Mouse (Mus musculus) hindbrain, embryonic 14.5 days (tissue): ENCODE data around the gene Fbxw2. TPM values are rescaled to one million over a fixed set of nuclear protein-coding genes. Genes with fewer than 3 reads are reported as not detected.
"Not testable (repeated sequence)": the region's sequence is repeated elsewhere in the genome, so short reads cannot be mapped to it uniquely, and the experiment has no call there.

Experiments used
- ATAC-seq: fragments of 200-750 bp; cut with Nextera tagmentation; 2 replicates; pipeline ENCODE4 v1.8.0; 2017; ENCODE audit warnings: moderate number of reproducible peaks, mild to moderate bottlenecking, moderate TSS enrichment, moderate library complexity; ENCODE audit not compliant: low FRiP score
- DNase-seq: peaks from one replicate; pipeline ENCODE4 v3.0.0-alpha.2; 2015; ENCODE audit warnings: low spot score
- H3K27ac ChIP-seq: fragments of 300-500 bp; sonication (generic); 2 replicates; pipeline ENCODE4 v1.5.1; 2014; ENCODE audit warnings: mild to moderate bottlenecking, moderate library complexity
- H3K27me3 ChIP-seq: fragments of 300-500 bp; sonication (generic); 2 replicates; pipeline ENCODE4 v1.6.1; 2014; ENCODE audit warnings: mild to moderate bottlenecking, low read length, mixed read lengths; ENCODE audit not compliant: control insufficient read depth, insufficient read depth
- H3K36me3 ChIP-seq: fragments of 300-500 bp; sonication (generic); replicated peaks from 2 replicates; pipeline ENCODE4 v1.6.1; 2014; ENCODE audit not compliant: control insufficient read depth, insufficient read depth
- H3K4me1 ChIP-seq: fragments of 300-500 bp; sonication (generic); replicated peaks from 2 replicates; pipeline ENCODE4 v1.6.1; 2014; ENCODE audit warnings: antibody characterized with exemption, low read length, mixed read lengths; ENCODE audit not compliant: control insufficient read depth, insufficient read depth
- H3K4me2 ChIP-seq: fragments of 300-500 bp; sonication (generic); replicated peaks from 2 replicates; pipeline ENCODE4 v1.6.1; 2014; ENCODE audit warnings: mild to moderate bottlenecking, moderate library complexity
- H3K4me3 ChIP-seq: fragments of 300-500 bp; sonication (generic); replicated peaks from 2 replicates; pipeline ENCODE4 v1.5.1; 2014; ENCODE audit warnings: mild to moderate bottlenecking, low read length
- H3K9ac ChIP-seq: fragments of 300-500 bp; sonication (generic); 2 replicates; pipeline ENCODE4 v1.6.1; 2014
- H3K9me3 ChIP-seq: fragments of 300-500 bp; sonication (generic); 2 replicates; pipeline ENCODE4 v1.6.1; 2016; ENCODE audit warnings: low read length; ENCODE audit not compliant: control insufficient read depth
- WGBS: fragments of 180-500 bp; shearing (Covaris S2); extraction: QIAGEN DNeasy Blood & Tissue Kit; methylation state at CpG from one replicate; pipeline ENCODE4 v1.1.7; 2014; 5-methylcytosine and 5-hydroxymethylcytosine counted together
- polyA plus RNA-seq: library from polyadenylated mRNA; unstranded; fragments of >200 nt; fragmentation: Nextera tagmentation; extraction: Ambion mirVana; gene quantifications from 2 replicates; pipeline ENCODE4 v1.2.1, GENCODE M21; 2014

Fbxw2 gene
- polyA plus RNA-seq, 1 experiment from 2014 or later = 73.8 TPM

DNA sequence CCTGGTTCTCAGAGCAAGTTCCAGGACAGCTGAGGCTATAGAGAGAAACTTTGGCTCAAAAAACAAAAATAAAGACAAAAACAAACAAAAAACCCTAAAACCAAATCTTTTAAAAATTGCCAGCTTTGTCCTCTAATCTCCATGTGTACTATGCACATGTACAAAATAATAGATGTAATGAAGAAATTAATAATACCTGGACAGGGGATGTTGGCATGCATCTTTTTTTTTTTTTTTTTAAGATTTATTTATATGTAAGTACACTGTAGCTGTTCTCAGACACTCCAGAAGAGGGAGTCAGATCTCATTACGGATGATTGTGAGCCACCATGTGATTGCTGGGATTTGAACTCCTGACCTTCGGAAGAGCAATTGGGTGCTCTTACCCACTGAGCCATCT lies 33.6 kb downstream of the Fbxw2 start:
- not testable (repeated sequence) for DNase-seq, H3K9ac ChIP-seq, H3K9me3 ChIP-seq, H3K27ac ChIP-seq, H3K27me3 ChIP-seq, H3K4me3 ChIP-seq, H3K4me2 ChIP-seq, H3K4me1 ChIP-seq, ATAC-seq
- WGBS = 94% methylated on average over 2 of the region's 2 CpGs
- H3K36me3 ChIP-seq = peaks cover 17% of the 10 kb centered on the region; the same call in 1 of the 2 replicates

DNA sequence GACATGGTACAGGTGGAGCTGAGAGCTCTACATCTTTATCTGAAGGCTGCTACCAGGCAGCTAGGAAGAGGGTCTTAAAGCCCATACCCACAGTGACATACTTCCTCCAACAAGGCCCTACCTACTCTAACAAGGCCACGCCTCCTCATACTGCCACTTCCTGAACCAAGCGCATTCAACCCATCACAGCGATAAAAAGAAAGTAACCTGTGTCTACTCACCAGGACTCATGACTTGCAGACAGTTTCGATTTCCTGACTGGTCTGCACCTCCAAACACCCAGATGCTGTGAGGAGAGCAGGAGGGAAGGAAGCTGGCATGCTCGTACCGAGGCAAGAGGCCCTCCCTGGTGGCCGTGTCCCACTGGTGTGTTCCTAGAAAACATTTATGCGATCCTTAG lies 35.8 kb downstream of the Fbxw2 start:
- 93% methylated on average over 8 of the region's 8 CpGs for WGBS
- H3K9me3 ChIP-seq = no peaks in the 10 kb centered on the region
- no peak for ATAC-seq
- DNase-seq = no peak
- H3K27ac ChIP-seq = no peak overlapping the region
- no peaks in the 10 kb centered on the region for H3K27me3 ChIP-seq
- H3K36me3 ChIP-seq = peaks cover 23% of the 10 kb centered on the region; the same call in 1 of the 2 replicates
- H3K4me3 ChIP-seq = no peak overlapping the region
- no peak overlapping the region for H3K4me2 ChIP-seq
- no peaks in the 10 kb centered on the region for H3K4me1 ChIP-seq
- H3K9ac ChIP-seq = no peak overlapping the region

DNA sequence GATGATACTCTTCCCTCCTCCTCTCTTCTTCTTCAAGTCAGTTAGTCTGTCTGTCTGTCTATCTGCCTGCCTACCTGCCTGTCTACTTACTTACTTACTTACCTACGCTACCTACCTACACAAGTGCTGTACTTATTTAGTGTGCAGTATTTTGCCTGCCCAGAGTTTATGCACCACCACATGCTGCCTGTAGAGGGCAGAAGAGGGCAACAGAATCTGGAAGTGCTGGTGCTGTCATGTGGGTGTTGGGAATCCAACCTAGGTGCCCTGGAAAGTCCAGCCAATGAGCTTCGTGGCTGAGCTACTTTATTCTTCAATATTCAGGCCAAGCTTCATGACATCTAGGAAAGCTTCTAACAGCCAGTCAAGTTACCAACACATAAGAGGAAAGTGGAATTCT lies 42.0 kb downstream of the Fbxw2 start:
- ATAC-seq (no peak), DNase-seq (no peak)
- Histone ChIP-seq H3K36me3 (peaks cover 56% of the 10 kb centered on the region), H3K4me3 (no peak overlapping the region), H3K4me2 (no peak overlapping the region), H3K4me1 (no peaks in the 10 kb centered on the region), H3K9ac (no peak overlapping the region), H3K27me3 (no peaks in the 10 kb centered on the region), H3K9me3 (no peaks in the 10 kb centered on the region), H3K27ac (no peak overlapping the region)
- 76% methylated on average over 2 of the region's 2 CpGs for WGBS

DNA sequence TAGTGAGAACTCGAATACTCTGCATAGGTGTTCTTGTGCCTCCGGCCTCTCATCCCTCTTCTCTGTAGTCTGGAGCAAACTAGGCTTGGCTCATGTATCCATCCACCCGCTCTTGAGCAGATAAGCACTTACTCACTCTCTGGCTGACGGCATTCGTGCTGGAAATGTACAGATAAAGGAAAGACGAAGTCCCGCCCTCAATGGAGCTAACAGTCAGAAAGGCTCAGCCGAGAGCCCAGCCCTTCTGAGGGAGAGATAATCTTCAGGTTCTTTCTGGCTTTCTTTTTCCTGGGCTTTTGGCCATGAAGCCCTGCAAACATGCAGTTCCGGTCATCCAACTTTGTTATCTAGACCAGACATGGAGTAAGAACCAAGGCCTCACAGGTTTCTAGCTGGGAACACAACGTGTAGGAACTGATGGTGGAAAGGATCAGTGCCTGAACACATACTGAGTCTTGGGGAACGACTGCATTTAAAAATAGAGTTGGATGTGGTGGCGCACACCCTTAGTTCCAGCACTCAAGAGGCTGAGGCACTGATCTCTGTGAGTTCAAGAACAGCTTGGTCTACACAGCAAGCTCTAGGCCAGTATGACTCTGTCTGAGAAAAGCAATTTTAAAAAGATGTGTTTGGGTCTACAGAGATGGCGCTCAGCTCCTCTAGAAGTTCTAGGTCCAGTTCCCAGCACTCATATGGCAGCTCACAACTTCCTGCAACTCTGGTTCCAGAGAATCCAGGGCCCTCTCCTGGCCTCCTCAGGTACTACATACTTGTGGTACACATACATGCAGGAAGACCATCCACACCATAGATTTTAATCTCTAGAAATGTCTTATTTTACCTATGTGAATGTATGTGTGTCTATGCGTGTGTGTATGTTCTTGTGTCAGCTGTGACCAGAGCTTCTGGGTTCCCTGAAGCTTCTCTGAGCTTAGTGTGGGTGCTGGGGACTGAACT lies 42.8 kb downstream of the Fbxw2 start:
- no peaks in the 10 kb centered on the region for H3K27me3 ChIP-seq

DNA sequence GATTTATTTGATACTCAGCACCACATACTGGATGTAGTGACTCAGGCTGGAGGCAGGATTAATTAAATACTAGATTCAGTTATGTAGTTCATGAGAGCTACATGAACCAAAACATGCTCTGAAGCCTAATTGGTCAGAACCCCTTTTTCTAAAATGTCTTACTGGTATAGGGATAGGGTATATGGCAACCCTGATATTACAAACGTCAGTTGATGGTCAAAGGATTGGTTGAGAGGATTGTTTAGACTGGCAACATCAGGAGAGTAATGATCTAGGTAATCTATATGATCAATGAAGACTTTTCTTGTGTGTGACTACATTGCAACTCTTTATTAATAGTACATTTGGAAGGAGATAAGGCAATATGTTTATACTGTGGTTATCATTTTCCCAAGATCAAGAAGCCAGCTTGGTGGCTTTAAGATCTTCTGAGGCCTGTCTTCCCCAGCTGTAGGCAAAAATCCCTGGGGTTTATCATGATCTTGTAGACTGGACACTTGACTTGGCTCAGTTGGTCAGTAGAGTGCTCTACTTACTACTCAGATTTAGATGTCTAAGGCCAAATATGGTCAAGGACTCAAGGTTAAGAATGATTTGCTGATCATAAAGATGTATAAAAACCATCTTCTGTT lies 48.8 kb downstream of the Fbxw2 start:
- 65% methylated on average over 1 of the region's 1 CpGs for WGBS
- Histone ChIP-seq H3K4me2 (peak overlapping the region; percentile 79), H3K36me3 (peaks cover 90% of the 10 kb centered on the region)

More for the DNA sequence above, 42.8 kb downstream of the Fbxw2 start:
- peaks cover 64% of the 10 kb centered on the region for H3K36me3 ChIP-seq
- no peak for ATAC-seq
- H3K9me3 ChIP-seq = no peaks in the 10 kb centered on the region
- no peak overlapping the region for H3K27ac ChIP-seq
- no peak for DNase-seq
- no peak overlapping the region for H3K4me2 ChIP-seq
- H3K4me3 ChIP-seq = no peak overlapping the region
- H3K9ac ChIP-seq = no peak overlapping the region
- no peaks in the 10 kb centered on the region; the same call in 1 of the 2 replicates for H3K4me1 ChIP-seq
- WGBS = 93% methylated on average over 14 of the region's 14 CpGs

DNA sequence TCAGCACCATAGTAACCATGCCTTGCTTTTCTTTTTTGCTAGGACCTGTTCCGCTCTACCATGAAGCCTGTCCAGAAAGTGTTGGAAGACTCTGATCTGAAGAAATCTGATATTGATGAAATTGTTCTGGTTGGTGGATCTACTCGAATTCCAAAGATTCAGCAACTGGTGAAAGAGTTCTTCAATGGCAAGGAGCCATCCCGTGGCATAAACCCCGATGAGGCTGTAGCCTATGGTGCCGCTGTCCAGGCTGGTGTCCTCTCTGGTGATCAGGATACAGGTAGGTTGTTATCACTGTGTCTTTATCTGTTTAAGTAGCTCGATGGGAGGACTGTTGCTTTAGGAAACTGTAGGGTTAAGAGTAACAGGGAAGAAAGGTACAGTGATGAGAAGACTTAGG lies 51.6 kb downstream of the Fbxw2 start:
- H3K9me3 ChIP-seq = no peaks in the 10 kb centered on the region
- no peak overlapping the region for H3K27ac ChIP-seq
- DNase-seq (no peak), ATAC-seq (no peak)
- H3K9ac ChIP-seq = no peak overlapping the region
- H3K27me3 ChIP-seq = no peaks in the 10 kb centered on the region
- WGBS = 91% methylated on average over 6 of the region's 6 CpGs
- peaks cover 67% of the 10 kb centered on the region for H3K36me3 ChIP-seq
- H3K4me2 ChIP-seq = peak overlapping the region; percentile 79
- peak overlapping the region; percentile 91; the same call in 1 of the 2 replicates for H3K4me3 ChIP-seq
- H3K4me1 ChIP-seq = peaks cover 57% of the 10 kb centered on the region

More for the DNA sequence above, 48.8 kb downstream of the Fbxw2 start:
- Histone ChIP-seq H3K4me3 (0 out of 2 replicates have a peak overlapping the region, but pooled peaks have one; percentile 7), H3K27ac (no peak overlapping the region), H3K27me3 (no peaks in the 10 kb centered on the region), H3K4me1 (peaks cover 50% of the 10 kb centered on the region), H3K9ac (no peak overlapping the region), H3K9me3 (no peaks in the 10 kb centered on the region)
- ATAC-seq (no peak), DNase-seq (no peak)

DNA sequence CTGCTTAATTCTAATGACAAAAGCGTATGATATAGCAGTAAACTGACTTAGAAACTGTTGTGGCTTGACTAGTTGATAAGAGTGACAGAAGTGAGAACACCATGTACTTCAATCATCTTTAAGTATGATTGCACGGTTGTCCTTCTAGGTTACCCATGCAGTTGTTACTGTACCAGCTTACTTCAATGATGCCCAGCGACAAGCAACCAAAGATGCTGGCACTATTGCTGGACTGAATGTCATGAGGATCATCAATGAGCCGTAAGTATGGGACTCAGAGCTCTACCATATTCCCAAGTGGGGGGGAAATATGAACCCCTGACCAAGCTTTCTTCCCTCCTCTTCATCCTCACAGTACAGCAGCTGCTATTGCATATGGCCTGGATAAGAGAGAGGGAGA lies 52.4 kb downstream of the Fbxw2 start:
- Histone ChIP-seq H3K4me1 (peaks cover 57% of the 10 kb centered on the region), H3K36me3 (peaks cover 59% of the 10 kb centered on the region)

DNA sequence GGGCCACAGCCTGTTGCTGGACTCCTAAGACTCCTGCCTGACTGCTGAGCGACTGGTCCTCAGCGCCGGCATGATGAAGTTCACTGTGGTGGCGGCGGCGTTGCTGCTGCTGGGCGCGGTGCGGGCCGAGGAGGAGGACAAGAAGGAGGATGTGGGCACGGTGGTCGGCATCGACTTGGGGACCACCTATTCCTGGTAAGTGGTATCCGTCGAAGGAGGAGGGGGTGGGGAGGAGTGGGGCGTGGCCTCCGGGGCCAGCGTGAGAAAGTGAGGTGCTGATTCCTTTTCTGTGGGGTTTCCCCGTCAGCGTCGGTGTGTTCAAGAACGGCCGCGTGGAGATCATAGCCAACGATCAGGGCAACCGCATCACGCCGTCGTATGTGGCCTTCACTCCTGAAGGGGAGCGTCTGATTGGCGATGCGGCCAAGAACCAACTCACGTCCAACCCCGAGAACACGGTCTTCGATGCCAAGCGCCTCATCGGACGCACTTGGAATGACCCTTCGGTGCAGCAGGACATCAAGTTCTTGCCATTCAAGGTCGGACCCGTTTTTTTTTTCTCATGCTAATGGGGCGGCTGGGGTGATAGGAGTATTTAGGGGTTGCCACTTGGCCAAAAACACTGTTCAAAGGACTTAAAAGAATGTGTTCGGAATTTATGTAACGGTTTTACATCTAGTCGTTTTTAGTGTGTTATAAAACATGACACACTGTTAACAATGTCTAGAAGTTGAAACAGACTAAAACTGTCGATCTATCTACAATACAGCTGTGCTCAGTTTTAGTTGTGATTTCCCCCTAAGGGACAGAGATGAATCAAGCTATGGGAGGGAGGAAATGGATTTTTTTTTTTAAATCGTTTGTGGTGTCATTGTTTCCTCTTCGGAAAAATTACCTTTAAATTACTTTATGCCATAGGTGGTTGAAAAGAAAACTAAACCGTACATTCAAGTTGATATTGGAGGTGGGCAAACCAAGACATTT lies 53.6 kb downstream of the Fbxw2 start:
- DNase-seq = peak; percentile 32

More for the DNA sequence above, 52.4 kb downstream of the Fbxw2 start:
- H3K4me3 ChIP-seq = peak overlapping the region; percentile 91
- WGBS = 87% methylated on average over 4 of the region's 4 CpGs
- no peaks in the 10 kb centered on the region for H3K27me3 ChIP-seq
- H3K27ac ChIP-seq = no peak overlapping the region
- DNase-seq (no peak), ATAC-seq (no peak)
- no peaks in the 10 kb centered on the region for H3K9me3 ChIP-seq
- H3K4me2 ChIP-seq = peak overlapping the region; percentile 79
- peak overlapping the region; percentile 20; the same call in 1 of the 2 replicates for H3K9ac ChIP-seq

More for the DNA sequence above, 53.6 kb downstream of the Fbxw2 start:
- Histone ChIP-seq H3K27me3 (no peaks in the 10 kb centered on the region), H3K4me2 (peak overlapping the region; percentile 79), H3K9ac (peak overlapping the region; percentile 95), H3K9me3 (no peaks in the 10 kb centered on the region), H3K4me1 (peaks cover 54% of the 10 kb centered on the region), H3K4me3 (peak overlapping the region; percentile 91), H3K36me3 (peaks cover 48% of the 10 kb centered on the region), H3K27ac (peak overlapping the region; percentile 94)
- ATAC-seq = no peak; the same call in 1 of the 2 replicates
- WGBS = 4% methylated on average over 49 of the region's 50 CpGs
